Mouse (Mus musculus): ENCODE results near the gene Cyp17a1. TPM values are rescaled to one million over a fixed set of nuclear protein-coding genes. Genes with fewer than 3 reads are reported as not detected.

Cyp17a1 gene
- total and polyA plus RNA-seq, 2 experiments: 85.1 to 193 TPM

- Histone ChIP-seq H3K27ac (replicated peaks; ENCODE audit: insufficient read depth, low read depth, low read length) (no peak overlapping the region), H3K27me3 (ENCODE audit: control insufficient read depth, insufficient read depth, low read length) (no peaks in the 10 kb centered on the region), H3K36me3 (ENCODE audit: control insufficient read depth, insufficient read depth, low read length) (no peaks in the 10 kb centered on the region), H3K79me2 (ENCODE audit: control insufficient read depth, insufficient read depth, low read length) (no peaks in the 10 kb centered on the region), H3K4me3 (ENCODE audit: insufficient read depth, low read depth, low read length) (no peak overlapping the region), H3K9ac (ENCODE audit: low read depth, low read length) (no peak overlapping the region), H3K4me1 (ENCODE audit: control insufficient read depth, insufficient read depth, low read length) (peaks cover 4% of the 10 kb centered on the region)
- TF ChIP-seq POLR2A (IDR thresholded peaks at IDR 0.05; ENCODE audit: extremely low read depth, insufficient read depth, low read length) (no peak), CTCF (IDR thresholded peaks at IDR 0.05; ENCODE audit: low read depth, low read length) (no peak)
- WGBS: 79% methylated on average over 19 of the region's 19 CpGs
- no peak for DNase-seq (ENCODE audit: extremely low read depth, low read depth, low spot score)
Observed at GRCm38 (mm10) chr19:46697840-46698517, 25.0 kb upstream of the Cyp17a1 start.

- H3K27me3 ChIP-seq (ENCODE audit: control insufficient read depth, insufficient read depth, low read length): no peaks in the 10 kb centered on the region
- peaks cover 4% of the 10 kb centered on the region for H3K4me1 ChIP-seq (ENCODE audit: control insufficient read depth, insufficient read depth, low read length)
- TF ChIP-seq POLR2A (IDR thresholded peaks at IDR 0.05; ENCODE audit: extremely low read depth, insufficient read depth, low read length) (no peak), CTCF (IDR thresholded peaks at IDR 0.05; ENCODE audit: low read depth, low read length) (no peak)
- no peak overlapping the region for H3K27ac ChIP-seq (replicated peaks; ENCODE audit: insufficient read depth, low read depth, low read length)
- WGBS: 27% methylated on average over 7 of the region's 7 CpGs
- H3K9ac ChIP-seq (ENCODE audit: low read depth, low read length): no peak overlapping the region
- DNase-seq (ENCODE audit: extremely low read depth, low read depth, low spot score): peak; percentile 93
- H3K36me3 ChIP-seq (ENCODE audit: control insufficient read depth, insufficient read depth, low read length): no peaks in the 10 kb centered on the region
- no peak overlapping the region for H3K4me3 ChIP-seq (ENCODE audit: insufficient read depth, low read depth, low read length)
- H3K79me2 ChIP-seq (ENCODE audit: control insufficient read depth, insufficient read depth, low read length): no peaks in the 10 kb centered on the region
Observed at GRCm38 (mm10) chr19:46696943-46697342, 24.0 kb upstream of the Cyp17a1 start.

- H3K36me3 ChIP-seq (ENCODE audit: control insufficient read depth, insufficient read depth, low read length): no peaks in the 10 kb centered on the region
- H3K4me3 ChIP-seq (ENCODE audit: insufficient read depth, low read depth, low read length): no peak overlapping the region
- WGBS: 74% methylated on average over 8 of the region's 8 CpGs
- H3K79me2 ChIP-seq (ENCODE audit: control insufficient read depth, insufficient read depth, low read length): no peaks in the 10 kb centered on the region
- H3K4me1 ChIP-seq (ENCODE audit: control insufficient read depth, insufficient read depth, low read length): peaks cover 4% of the 10 kb centered on the region
- no peak overlapping the region; the same call in 1 of the 2 replicates for H3K27ac ChIP-seq (replicated peaks; ENCODE audit: insufficient read depth, low read depth, low read length)
- H3K27me3 ChIP-seq (ENCODE audit: control insufficient read depth, insufficient read depth, low read length): no peaks in the 10 kb centered on the region
- TF ChIP-seq CTCF (IDR thresholded peaks at IDR 0.05; ENCODE audit: low read depth, low read length) (no peak), POLR2A (IDR thresholded peaks at IDR 0.05; ENCODE audit: extremely low read depth, insufficient read depth, low read length) (no peak)
- H3K9ac ChIP-seq (ENCODE audit: low read depth, low read length): no peak overlapping the region
- peak; percentile 61 for DNase-seq (ENCODE audit: extremely low read depth, low read depth, low spot score)
Observed at GRCm38 (mm10) chr19:46696482-46696881, 23.5 kb upstream of the Cyp17a1 start.

DNA sequence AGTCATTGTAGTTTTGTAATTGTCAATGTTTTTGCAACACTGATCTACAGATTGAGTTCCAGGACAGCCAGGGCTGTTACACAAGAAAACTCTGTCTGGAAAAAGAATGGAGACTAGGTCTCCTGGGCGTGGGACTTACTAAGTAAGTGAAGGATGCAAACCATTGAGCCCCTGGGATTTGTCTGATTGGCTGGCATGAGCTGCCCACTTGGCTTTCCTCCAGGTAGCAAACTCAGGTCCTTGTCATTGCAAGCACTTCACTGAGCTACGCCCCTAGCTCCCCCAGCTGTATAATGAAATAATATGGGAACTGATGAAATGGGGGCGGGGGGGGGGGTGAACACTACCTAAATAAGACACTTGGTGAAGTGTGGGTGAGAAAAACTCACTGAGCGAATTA, 20.2 kb upstream of the Cyp17a1 start:
- H3K36me3 ChIP-seq (ENCODE audit: control insufficient read depth, insufficient read depth, low read length): no peaks in the 10 kb centered on the region
- DNase-seq (ENCODE audit: extremely low read depth, low read depth, low spot score): no peak
- no peaks in the 10 kb centered on the region for H3K27me3 ChIP-seq (ENCODE audit: control insufficient read depth, insufficient read depth, low read length)
- H3K9ac ChIP-seq (ENCODE audit: low read depth, low read length): no peak overlapping the region
- no peak overlapping the region for H3K27ac ChIP-seq (replicated peaks; ENCODE audit: insufficient read depth, low read depth, low read length)
- H3K4me1 ChIP-seq (ENCODE audit: control insufficient read depth, insufficient read depth, low read length): peaks cover 6% of the 10 kb centered on the region
- H3K79me2 ChIP-seq (ENCODE audit: control insufficient read depth, insufficient read depth, low read length): no peaks in the 10 kb centered on the region
- no peak for TF ChIP-seq CTCF (IDR thresholded peaks at IDR 0.05; ENCODE audit: low read depth, low read length)
- TF ChIP-seq POLR2A (IDR thresholded peaks at IDR 0.05; ENCODE audit: extremely low read depth, insufficient read depth, low read length): no peak
- H3K4me3 ChIP-seq (ENCODE audit: insufficient read depth, low read depth, low read length): no peak overlapping the region
- WGBS: 90% methylated on average over 4 of the region's 4 CpGs

- WGBS: 57% methylated on average over 2 of the region's 2 CpGs
- H3K4me3 ChIP-seq (ENCODE audit: insufficient read depth, low read depth, low read length): no peak overlapping the region
- no peak for DNase-seq (ENCODE audit: extremely low read depth, low read depth, low spot score)
- H3K79me2 ChIP-seq (ENCODE audit: control insufficient read depth, insufficient read depth, low read length): no peaks in the 10 kb centered on the region
- no peak overlapping the region for H3K27ac ChIP-seq (replicated peaks; ENCODE audit: insufficient read depth, low read depth, low read length)
- H3K4me1 ChIP-seq (ENCODE audit: control insufficient read depth, insufficient read depth, low read length): peaks cover 2% of the 10 kb centered on the region; the same call in 1 of the 2 replicates
- H3K36me3 ChIP-seq (ENCODE audit: control insufficient read depth, insufficient read depth, low read length): no peaks in the 10 kb centered on the region
- TF ChIP-seq POLR2A (IDR thresholded peaks at IDR 0.05; ENCODE audit: extremely low read depth, insufficient read depth, low read length): no peak
- TF ChIP-seq CTCF (IDR thresholded peaks at IDR 0.05; ENCODE audit: low read depth, low read length): no peak
- H3K27me3 ChIP-seq (ENCODE audit: control insufficient read depth, insufficient read depth, low read length): no peaks in the 10 kb centered on the region
- no peak overlapping the region for H3K9ac ChIP-seq (ENCODE audit: low read depth, low read length)
Observed at GRCm38 (mm10) chr19:46691078-46691477, 18.1 kb upstream of the Cyp17a1 start.

GRCm38 (mm10) chr19:46690387-46690786, 17.4 kb upstream of the Cyp17a1 start:
- no peaks in the 10 kb centered on the region for H3K27me3 ChIP-seq (ENCODE audit: control insufficient read depth, insufficient read depth, low read length)
- H3K9ac ChIP-seq (ENCODE audit: low read depth, low read length): no peak overlapping the region
- 79% methylated on average over 11 of the region's 11 CpGs for WGBS
- DNase-seq (ENCODE audit: extremely low read depth, low read depth, low spot score): no peak
- TF ChIP-seq CTCF (IDR thresholded peaks at IDR 0.05; ENCODE audit: low read depth, low read length) (no peak), POLR2A (IDR thresholded peaks at IDR 0.05; ENCODE audit: extremely low read depth, insufficient read depth, low read length) (no peak)
- H3K36me3 ChIP-seq (ENCODE audit: control insufficient read depth, insufficient read depth, low read length): no peaks in the 10 kb centered on the region
- no peaks in the 10 kb centered on the region for H3K79me2 ChIP-seq (ENCODE audit: control insufficient read depth, insufficient read depth, low read length)
- H3K4me3 ChIP-seq (ENCODE audit: insufficient read depth, low read depth, low read length): no peak overlapping the region; the same call in none of the 2 replicates
- peaks cover 2% of the 10 kb centered on the region; the same call in 1 of the 2 replicates for H3K4me1 ChIP-seq (ENCODE audit: control insufficient read depth, insufficient read depth, low read length)
- no peak overlapping the region for H3K27ac ChIP-seq (replicated peaks; ENCODE audit: insufficient read depth, low read depth, low read length)

All from liver, adult 2 months (tissue).